Mouse (Mus musculus): ENCODE measurements at regions not wholly inside any gene's neighbourhood (a gene's known extent, or its start where the extent isn't known, plus 50 kb on each side); places are given as distances from the start of the nearest gene placed in this dataset.

- H3K9ac ChIP-seq (ENCODE audit: low read depth, low read length) = no peak overlapping the region
- no peaks in the 10 kb centered on the region for H3K4me1 ChIP-seq (ENCODE audit: control insufficient read depth, insufficient read depth, low read depth, low read length)
- H3K4me3 ChIP-seq (ENCODE audit: low read length) = no peak overlapping the region
- no peaks in the 10 kb centered on the region for H3K9me3 ChIP-seq (ENCODE audit: control insufficient read depth, low read length)
- no peaks in the 10 kb centered on the region for H3K27me3 ChIP-seq (replicated peaks; ENCODE audit: control insufficient read depth, insufficient read depth, low read length)
- WGBS = 48% methylated on average over 3 of the region's 3 CpGs
- H3K27ac ChIP-seq (ENCODE audit: low read depth, low read length) = no peak overlapping the region
- ATAC-seq = no peak
- H3K36me3 ChIP-seq (ENCODE audit: control insufficient read depth, insufficient read depth, low read length) = no peaks in the 10 kb centered on the region
- no peak overlapping the region for H3K4me2 ChIP-seq (ENCODE audit: low read length)
These were observed 401.6 kb upstream of the Nmur2 start for GRCm38 (mm10) chr11:56442381-56442780.

DNA sequence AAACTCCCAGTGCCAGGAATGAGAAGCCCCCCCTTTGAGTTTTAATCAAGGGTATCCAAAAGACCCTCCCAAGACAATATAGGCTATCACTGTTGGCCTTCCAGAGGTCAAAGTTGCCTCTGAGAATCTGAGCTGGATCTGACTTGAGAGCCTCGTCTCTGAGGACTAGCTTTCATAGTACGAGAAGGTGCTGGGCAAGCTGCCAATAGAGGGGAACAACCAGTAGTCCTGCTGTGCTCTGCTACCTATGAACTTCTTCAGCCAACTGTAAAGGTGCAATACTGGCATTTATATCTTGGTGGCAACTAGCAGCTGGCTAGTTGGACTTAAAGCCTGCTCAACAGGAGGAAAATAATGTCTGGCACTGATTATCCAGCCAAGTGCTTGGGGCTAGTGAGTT is 400.3 kb upstream of the Nmur2 start:
- no peak overlapping the region for H3K9ac ChIP-seq (ENCODE audit: low read depth, low read length)
- WGBS = 30% methylated on average over 2 of the region's 2 CpGs

DNA sequence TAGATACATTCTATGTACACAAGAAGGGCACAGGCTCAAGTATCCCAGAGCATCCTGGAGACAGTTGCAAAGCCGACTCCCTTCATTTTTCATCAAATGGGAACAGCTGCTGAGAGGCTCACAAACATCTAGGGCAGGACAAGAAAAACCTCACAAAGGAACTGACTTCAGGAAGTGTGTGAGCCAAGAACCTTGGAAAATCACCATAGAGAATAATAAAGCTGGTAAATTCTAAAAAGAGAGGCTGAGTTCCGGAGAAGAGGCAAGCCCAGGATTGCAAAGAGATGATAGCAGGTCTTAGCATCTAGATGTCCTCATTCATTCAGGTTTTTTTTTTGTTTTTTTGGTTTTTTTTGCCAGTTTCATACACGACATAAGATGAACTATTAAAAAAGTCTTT is 390.3 kb upstream of the Nmur2 start:
- Histone ChIP-seq H3K4me1 (ENCODE audit: control insufficient read depth, insufficient read depth, low read depth, low read length) (no peaks in the 10 kb centered on the region), H3K4me3 (ENCODE audit: low read length) (no peak overlapping the region), H3K9ac (ENCODE audit: low read depth, low read length) (no peak overlapping the region), H3K4me2 (ENCODE audit: low read length) (no peak overlapping the region), H3K27me3 (replicated peaks; ENCODE audit: control insufficient read depth, insufficient read depth, low read length) (no peaks in the 10 kb centered on the region), H3K36me3 (ENCODE audit: control insufficient read depth, insufficient read depth, low read length) (no peaks in the 10 kb centered on the region), H3K9me3 (ENCODE audit: control insufficient read depth, low read length) (no peaks in the 10 kb centered on the region), H3K27ac (ENCODE audit: low read depth, low read length) (no peak overlapping the region)
- 75% methylated on average over 3 of the region's 3 CpGs for WGBS
- no peak for ATAC-seq

More for the DNA sequence above, 400.3 kb upstream of the Nmur2 start:
- no peaks in the 10 kb centered on the region for H3K4me1 ChIP-seq (ENCODE audit: control insufficient read depth, insufficient read depth, low read depth, low read length)
- H3K4me3 ChIP-seq (ENCODE audit: low read length) = no peak overlapping the region
- no peaks in the 10 kb centered on the region for H3K27me3 ChIP-seq (replicated peaks; ENCODE audit: control insufficient read depth, insufficient read depth, low read length)
- no peaks in the 10 kb centered on the region for H3K9me3 ChIP-seq (ENCODE audit: control insufficient read depth, low read length)
- H3K36me3 ChIP-seq (ENCODE audit: control insufficient read depth, insufficient read depth, low read length) = no peaks in the 10 kb centered on the region
- no peak overlapping the region for H3K4me2 ChIP-seq (ENCODE audit: low read length)
- no peak overlapping the region for H3K27ac ChIP-seq (ENCODE audit: low read depth, low read length)
- ATAC-seq = no peak

DNA sequence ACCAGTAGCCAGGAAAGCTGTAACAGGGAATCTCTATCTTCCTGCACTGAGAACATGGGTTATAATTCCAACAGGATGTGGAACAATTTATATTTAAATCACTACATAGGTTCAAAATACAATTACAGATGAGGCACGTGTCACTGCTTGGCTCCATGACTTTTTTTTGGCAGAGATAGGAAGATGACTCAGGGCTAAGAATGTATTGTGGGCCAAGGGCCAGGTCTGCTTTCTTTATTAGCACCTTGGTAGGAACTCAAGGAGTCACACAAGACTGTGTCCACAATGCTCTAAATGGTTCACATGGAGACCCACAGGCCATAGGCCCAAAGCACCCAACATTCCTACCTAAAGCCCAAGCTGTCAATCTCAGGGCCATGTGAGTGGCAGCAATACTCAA is 344.0 kb upstream of the Nmur2 start:
- no peak overlapping the region for H3K9ac ChIP-seq (ENCODE audit: low read depth, low read length)
- no peak for ATAC-seq
- H3K27me3 ChIP-seq (replicated peaks; ENCODE audit: control insufficient read depth, insufficient read depth, low read length) = no peaks in the 10 kb centered on the region
- no peaks in the 10 kb centered on the region for H3K9me3 ChIP-seq (ENCODE audit: control insufficient read depth, low read length)
- no peak overlapping the region for H3K4me2 ChIP-seq (ENCODE audit: low read length)
- no peak overlapping the region for H3K4me3 ChIP-seq (ENCODE audit: low read length)
- no peak overlapping the region for H3K27ac ChIP-seq (ENCODE audit: low read depth, low read length)
- 83% methylated on average over 1 of the region's 1 CpGs for WGBS
- no peaks in the 10 kb centered on the region for H3K36me3 ChIP-seq (ENCODE audit: control insufficient read depth, insufficient read depth, low read length)
- no peaks in the 10 kb centered on the region for H3K4me1 ChIP-seq (ENCODE audit: control insufficient read depth, insufficient read depth, low read depth, low read length)

DNA sequence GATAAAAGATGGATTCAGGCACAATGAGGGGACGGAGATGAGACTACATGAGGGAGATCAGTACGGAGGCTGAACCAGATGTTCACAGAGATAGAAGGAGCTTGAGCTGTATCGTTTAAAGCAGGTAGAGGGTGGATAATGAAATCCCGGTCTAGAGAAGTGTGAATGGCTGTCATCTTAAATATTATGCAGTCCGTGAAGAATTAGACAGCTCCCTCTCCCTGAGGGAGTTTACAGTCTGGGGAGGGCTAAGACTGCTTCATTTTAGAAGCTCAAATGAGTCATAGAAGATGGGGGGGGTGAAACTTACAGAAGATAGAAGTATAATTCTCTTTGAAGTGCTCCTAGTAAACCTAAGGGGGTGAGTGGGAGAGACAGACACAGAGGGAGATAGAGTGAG is 336.7 kb upstream of the Nmur2 start:
- Histone ChIP-seq H3K9ac (ENCODE audit: low read depth, low read length) (no peak overlapping the region), H3K27ac (ENCODE audit: low read depth, low read length) (no peak overlapping the region), H3K9me3 (ENCODE audit: control insufficient read depth, low read length) (no peaks in the 10 kb centered on the region), H3K4me2 (ENCODE audit: low read length) (no peak overlapping the region), H3K4me1 (ENCODE audit: control insufficient read depth, insufficient read depth, low read depth, low read length) (no peaks in the 10 kb centered on the region), H3K36me3 (ENCODE audit: control insufficient read depth, insufficient read depth, low read length) (no peaks in the 10 kb centered on the region), H3K4me3 (ENCODE audit: low read length) (no peak overlapping the region), H3K27me3 (replicated peaks; ENCODE audit: control insufficient read depth, insufficient read depth, low read length) (no peaks in the 10 kb centered on the region)
- WGBS = 71% methylated on average over 5 of the region's 5 CpGs
- ATAC-seq = no peak

GRCm38 (mm10) chr11:56374329-56374728 is 333.5 kb upstream of the Nmur2 start:
- no peak overlapping the region for H3K4me2 ChIP-seq (ENCODE audit: low read length)
- no peaks in the 10 kb centered on the region for H3K4me1 ChIP-seq (ENCODE audit: control insufficient read depth, insufficient read depth, low read depth, low read length)
- H3K27ac ChIP-seq (ENCODE audit: low read depth, low read length) = no peak overlapping the region
- no peaks in the 10 kb centered on the region for H3K9me3 ChIP-seq (ENCODE audit: control insufficient read depth, low read length)
- H3K27me3 ChIP-seq (replicated peaks; ENCODE audit: control insufficient read depth, insufficient read depth, low read length) = no peaks in the 10 kb centered on the region
- no peak for ATAC-seq
- H3K4me3 ChIP-seq (ENCODE audit: low read length) = no peak overlapping the region
- H3K36me3 ChIP-seq (ENCODE audit: control insufficient read depth, insufficient read depth, low read length) = no peaks in the 10 kb centered on the region
- H3K9ac ChIP-seq (ENCODE audit: low read depth, low read length) = no peak overlapping the region
- WGBS = 78% methylated on average over 6 of the region's 6 CpGs

DNA sequence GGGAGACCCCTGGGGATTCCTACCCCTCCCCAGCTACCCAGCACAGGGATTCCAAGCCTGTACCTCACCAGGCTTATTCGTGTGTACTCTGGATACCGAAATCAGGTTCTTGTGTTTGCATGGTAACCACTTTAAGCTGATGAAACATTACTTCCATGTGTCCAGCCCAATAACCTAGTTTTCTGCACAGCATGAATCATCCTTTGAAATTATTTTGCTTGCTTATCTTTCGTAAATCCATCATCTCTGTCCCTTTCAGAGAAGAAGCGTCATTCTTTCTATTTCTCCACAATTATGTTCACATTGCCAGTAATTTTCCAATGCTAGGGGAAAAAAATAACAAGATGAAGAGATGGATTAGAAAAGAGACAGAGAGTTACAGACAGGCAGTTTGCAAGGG is 332.8 kb upstream of the Nmur2 start:
- no peaks in the 10 kb centered on the region for H3K4me1 ChIP-seq (ENCODE audit: control insufficient read depth, insufficient read depth, low read depth, low read length)
- H3K4me3 ChIP-seq (ENCODE audit: low read length) = no peak overlapping the region
- H3K27ac ChIP-seq (ENCODE audit: low read depth, low read length) = no peak overlapping the region
- no peaks in the 10 kb centered on the region for H3K27me3 ChIP-seq (replicated peaks; ENCODE audit: control insufficient read depth, insufficient read depth, low read length)
- no peaks in the 10 kb centered on the region for H3K9me3 ChIP-seq (ENCODE audit: control insufficient read depth, low read length)
- no peak overlapping the region for H3K4me2 ChIP-seq (ENCODE audit: low read length)
- no peak for ATAC-seq
- WGBS = 74% methylated on average over 4 of the region's 4 CpGs
- H3K9ac ChIP-seq (ENCODE audit: low read depth, low read length) = no peak overlapping the region
- no peaks in the 10 kb centered on the region for H3K36me3 ChIP-seq (ENCODE audit: control insufficient read depth, insufficient read depth, low read length)

DNA sequence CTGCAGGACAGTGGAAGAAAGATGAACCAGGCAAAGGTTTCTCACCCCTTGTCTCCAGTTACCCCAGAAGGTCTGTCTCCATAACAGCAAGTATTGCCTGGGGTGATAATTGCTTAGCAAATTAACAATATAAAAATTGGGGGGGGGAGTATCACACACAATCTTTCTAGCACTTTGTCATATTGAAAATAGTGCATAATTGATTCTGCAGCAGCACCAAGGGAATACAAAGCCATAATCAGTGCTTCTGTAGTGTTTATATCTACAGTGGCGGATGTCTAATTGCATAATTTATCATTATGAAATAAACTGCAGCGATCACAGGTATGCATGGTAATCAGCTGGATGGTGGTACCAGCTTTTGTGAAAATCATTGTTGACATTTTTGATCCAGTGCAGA is 316.9 kb upstream of the Nmur2 start:
- ATAC-seq = no peak
- no peak overlapping the region for H3K27ac ChIP-seq (ENCODE audit: low read depth, low read length)

GRCm38 (mm10) chr11:56351798-56352366 is 311.1 kb upstream of the Nmur2 start:
- Histone ChIP-seq H3K27me3 (replicated peaks; ENCODE audit: control insufficient read depth, insufficient read depth, low read length) (no peaks in the 10 kb centered on the region), H3K9me3 (ENCODE audit: control insufficient read depth, low read length) (no peaks in the 10 kb centered on the region), H3K9ac (ENCODE audit: low read depth, low read length) (no peak overlapping the region), H3K4me3 (ENCODE audit: low read length) (no peak overlapping the region), H3K4me1 (ENCODE audit: control insufficient read depth, insufficient read depth, low read depth, low read length) (no peaks in the 10 kb centered on the region), H3K4me2 (ENCODE audit: low read length) (no peak overlapping the region), H3K27ac (ENCODE audit: low read depth, low read length) (no peak overlapping the region), H3K36me3 (ENCODE audit: control insufficient read depth, insufficient read depth, low read length) (no peaks in the 10 kb centered on the region)
- ATAC-seq = no peak
- WGBS = 47% methylated on average over 7 of the region's 7 CpGs

More for the DNA sequence above, 316.9 kb upstream of the Nmur2 start:
- WGBS = 51% methylated on average over 2 of the region's 2 CpGs
- H3K9me3 ChIP-seq (ENCODE audit: control insufficient read depth, low read length) = no peaks in the 10 kb centered on the region
- no peaks in the 10 kb centered on the region for H3K27me3 ChIP-seq (replicated peaks; ENCODE audit: control insufficient read depth, insufficient read depth, low read length)
- H3K36me3 ChIP-seq (ENCODE audit: control insufficient read depth, insufficient read depth, low read length) = no peaks in the 10 kb centered on the region
- H3K4me3 ChIP-seq (ENCODE audit: low read length) = no peak overlapping the region
- no peaks in the 10 kb centered on the region for H3K4me1 ChIP-seq (ENCODE audit: control insufficient read depth, insufficient read depth, low read depth, low read length)
- H3K4me2 ChIP-seq (ENCODE audit: low read length) = no peak overlapping the region
- no peak overlapping the region for H3K9ac ChIP-seq (ENCODE audit: low read depth, low read length)

GRCm38 (mm10) chr11:56351231-56351630 is 310.4 kb upstream of the Nmur2 start:
- 83% methylated on average over 1 of the region's 1 CpGs for WGBS
- no peak for ATAC-seq
- no peak overlapping the region for H3K4me2 ChIP-seq (ENCODE audit: low read length)

More at GRCm38 (mm10) chr11:56351231-56351630, 310.4 kb upstream of the Nmur2 start:
- no peaks in the 10 kb centered on the region for H3K27me3 ChIP-seq (replicated peaks; ENCODE audit: control insufficient read depth, insufficient read depth, low read length)
- H3K4me3 ChIP-seq (ENCODE audit: low read length) = no peak overlapping the region
- no peaks in the 10 kb centered on the region for H3K4me1 ChIP-seq (ENCODE audit: control insufficient read depth, insufficient read depth, low read depth, low read length)
- no peak overlapping the region for H3K27ac ChIP-seq (ENCODE audit: low read depth, low read length)
- no peak overlapping the region for H3K9ac ChIP-seq (ENCODE audit: low read depth, low read length)
- no peaks in the 10 kb centered on the region for H3K9me3 ChIP-seq (ENCODE audit: control insufficient read depth, low read length)
- H3K36me3 ChIP-seq (ENCODE audit: control insufficient read depth, insufficient read depth, low read length) = no peaks in the 10 kb centered on the region

All from hindbrain, embryonic 16.5 days (tissue).